Mouse (Mus musculus) kidney, adult 18-20 months (tissue): ENCODE data around the gene Alox8.

Experiments used
- DNase-seq: peaks from one replicate; pipeline ENCODE4 v3.0.0; 2021

The Alox8 gene

GRCm38 (mm10) chr11:69179512-69179911 lies 18.1 kb downstream of the Alox8 start:
- no peak for DNase-seq

- DNase-seq = no peak
Observed at GRCm38 (mm10) chr11:69178525-69178924, 19.1 kb downstream of the Alox8 start.

- no peak for DNase-seq
Observed at GRCm38 (mm10) chr11:69174722-69175121, 22.9 kb downstream of the Alox8 start.

- DNase-seq = no peak
Observed at GRCm38 (mm10) chr11:69172606-69173005, 25.0 kb downstream of the Alox8 start.

GRCm38 (mm10) chr11:69171626-69172025 lies 26.0 kb downstream of the Alox8 start:
- peak; percentile 62 for DNase-seq

- DNase-seq = no peak
Observed at GRCm38 (mm10) chr11:69169313-69169712, 28.3 kb downstream of the Alox8 start.

GRCm38 (mm10) chr11:69156800-69157199 lies 40.8 kb downstream of the Alox8 start, which contains the start of gene Alox12b:
Gene Alox12b (plus strand): TSS chr11:69156989.
- DNase-seq = no peak

GRCm38 (mm10) chr11:69155351-69155750 lies 42.3 kb downstream of the Alox8 start:
- no peak for DNase-seq

GRCm38 (mm10) chr11:69153831-69154230 lies 43.8 kb downstream of the Alox8 start:
- DNase-seq = no peak

GRCm38 (mm10) chr11:69151004-69151403 lies 46.6 kb downstream of the Alox8 start:
- DNase-seq = no peak

GRCm38 (mm10) chr11:69150444-69150843 lies 47.2 kb downstream of the Alox8 start:
- peak; percentile 76 for DNase-seq

- DNase-seq = no peak
Observed at GRCm38 (mm10) chr11:69149728-69150127, 47.9 kb downstream of the Alox8 start.

GRCm38 (mm10) chr11:69148451-69148960 lies 49.1 kb downstream of the Alox8 start:
- DNase-seq = no peak

- no peak for DNase-seq
Observed at GRCm38 (mm10) chr11:69147546-69147945, 50.1 kb downstream of the Alox8 start.

GRCm38 (mm10) chr11:69135361-69135760 lies 62.3 kb downstream of the Alox8 start:
- DNase-seq = no peak

GRCm38 (mm10) chr11:69134622-69134968 lies 63.0 kb downstream of the Alox8 start:
- no peak for DNase-seq
